Mouse (Mus musculus) layer of hippocampus, adult 9-11 months (tissue): ENCODE measurements at regions not wholly inside any gene's neighbourhood (a gene's known extent, or its start where the extent isn't known, plus 50 kb on each side); places are given as distances from the start of the nearest gene placed in this dataset.
A peak's percentile ranks its signal among the peaks of the same experiment; 100 is the strongest.

Experiments
- DNase-seq: peaks from one replicate; pipeline ENCODE4 v3.0.0; 2022

GRCm38 (mm10) chr5:47921731-47922130, 61.2 kb upstream of the Slit2 start:
- no peak for DNase-seq

DNA sequence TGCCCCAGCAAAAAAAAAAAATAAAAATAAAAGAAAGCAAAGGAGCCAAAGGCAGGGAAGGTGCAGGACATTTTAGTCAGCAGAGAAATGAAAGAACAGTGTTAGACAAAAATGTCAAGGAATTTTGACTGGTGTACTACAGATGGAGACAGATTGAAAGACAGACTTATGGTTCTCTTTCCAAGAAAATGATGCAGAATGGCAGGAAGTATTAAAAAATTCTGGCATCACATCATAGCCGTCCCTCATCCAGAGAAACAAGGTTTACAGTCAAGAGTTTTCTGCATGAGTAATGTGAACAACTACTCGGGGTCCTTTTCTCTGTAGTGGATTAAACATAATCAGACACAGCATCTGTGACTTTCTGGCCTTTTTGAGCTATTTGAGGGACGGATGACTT, 52.7 kb upstream of the Slit2 start:
- DNase-seq = peak; percentile 14
